Mouse (Mus musculus): ENCODE results near the gene Ppp1r11. TPM values are rescaled to one million over a fixed set of nuclear protein-coding genes. Genes with fewer than 3 reads are reported as not detected.

Gene Ppp1r11
- polyA plus RNA-seq, 1 experiment from 2014 or later: 166 TPM

DNA sequence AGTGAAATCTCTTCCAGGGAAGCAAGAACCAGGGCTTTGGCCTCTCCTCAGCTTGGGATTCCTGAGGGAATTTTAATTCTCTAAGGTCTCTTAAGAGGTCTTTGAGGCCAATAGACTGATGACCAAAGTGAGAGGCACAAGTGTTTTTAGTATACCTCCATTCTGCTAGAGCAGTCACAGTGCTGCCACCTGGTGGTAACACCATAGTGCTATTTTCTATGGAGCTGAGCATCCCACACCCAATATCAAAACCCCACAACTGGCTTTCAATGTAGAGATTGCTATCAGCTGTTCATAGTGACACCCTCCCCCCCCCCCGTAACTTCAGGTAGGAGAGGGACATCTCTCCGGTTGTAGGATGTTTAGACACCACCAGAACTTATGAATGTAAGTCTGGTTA lies 37.4 kb downstream of the Ppp1r11 start:
- WGBS: 12% methylated on average over 2 of the region's 2 CpGs
- no peaks in the 10 kb centered on the region for H3K27me3 ChIP-seq (ENCODE audit: control insufficient read depth, insufficient read depth, low read depth, low read length)
- no peak for ATAC-seq

DNA sequence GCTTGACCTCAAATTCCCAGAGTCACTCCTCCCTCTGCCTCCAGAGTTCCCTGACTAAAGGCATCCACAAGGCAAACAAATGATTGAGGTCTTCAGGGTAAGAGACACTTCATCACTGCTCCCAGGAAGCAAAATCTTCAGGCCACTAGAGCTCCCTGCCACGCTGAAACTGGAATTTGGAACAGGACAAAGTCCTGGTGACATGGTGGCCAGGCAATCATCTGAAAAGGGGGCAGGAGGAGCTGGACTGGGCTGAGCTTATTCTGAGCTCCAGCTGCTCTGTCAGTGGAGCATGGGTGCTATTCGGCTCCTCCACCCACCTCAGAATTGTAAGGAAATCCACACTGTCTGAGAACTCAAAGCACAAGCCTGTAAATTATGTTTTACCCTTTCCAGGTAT lies 39.5 kb downstream of the Ppp1r11 start:
- Histone ChIP-seq H3K4me2 (ENCODE audit: low read length) (no peak overlapping the region), H3K36me3 (ENCODE audit: control insufficient read depth, insufficient read depth, low read length) (no peaks in the 10 kb centered on the region), H3K4me3 (ENCODE audit: low read depth, low read length) (no peak overlapping the region), H3K27me3 (ENCODE audit: control insufficient read depth, insufficient read depth, low read depth, low read length) (no peaks in the 10 kb centered on the region), H3K9ac (ENCODE audit: low read depth, low read length) (no peak overlapping the region), H3K27ac (ENCODE audit: low read length) (no peak overlapping the region), H3K9me3 (replicated peaks; ENCODE audit: control insufficient read depth, low read length, poor library complexity, severe bottlenecking) (no peaks in the 10 kb centered on the region), H3K4me1 (ENCODE audit: control insufficient read depth, insufficient read depth, low read length) (no peaks in the 10 kb centered on the region)
- 65% methylated on average over 2 of the region's 2 CpGs for WGBS
- ATAC-seq: no peak

More for the DNA sequence above, 37.4 kb downstream of the Ppp1r11 start:
- no peak overlapping the region for H3K27ac ChIP-seq (ENCODE audit: low read length)
- H3K9ac ChIP-seq (ENCODE audit: low read depth, low read length): no peak overlapping the region
- H3K9me3 ChIP-seq (replicated peaks; ENCODE audit: control insufficient read depth, low read length, poor library complexity, severe bottlenecking): no peaks in the 10 kb centered on the region
- H3K4me1 ChIP-seq (ENCODE audit: control insufficient read depth, insufficient read depth, low read length): no peaks in the 10 kb centered on the region
- H3K4me3 ChIP-seq (ENCODE audit: low read depth, low read length): no peak overlapping the region
- no peaks in the 10 kb centered on the region for H3K36me3 ChIP-seq (ENCODE audit: control insufficient read depth, insufficient read depth, low read length)
- no peak overlapping the region for H3K4me2 ChIP-seq (ENCODE audit: low read length)

DNA sequence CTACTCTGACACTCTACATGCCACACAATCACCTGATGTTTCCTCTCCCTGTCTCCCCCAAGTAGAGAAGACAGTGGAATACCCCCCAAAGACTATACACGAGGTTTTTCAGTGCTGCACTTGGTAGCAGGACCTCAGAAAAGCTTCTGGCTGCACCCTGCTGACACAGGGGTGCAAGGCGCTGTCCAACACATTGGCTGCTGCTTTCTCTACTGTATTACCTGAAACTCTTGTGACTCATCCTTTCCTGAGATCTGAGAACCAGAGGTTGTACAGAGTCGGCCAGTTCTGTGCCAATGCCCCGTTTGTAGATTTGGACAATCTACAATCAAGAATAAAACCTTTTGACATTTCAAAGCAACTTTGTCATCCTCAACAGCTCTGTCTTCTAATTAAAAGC lies 41.7 kb downstream of the Ppp1r11 start:
- Histone ChIP-seq H3K36me3 (ENCODE audit: control insufficient read depth, insufficient read depth, low read length) (no peaks in the 10 kb centered on the region), H3K4me3 (ENCODE audit: low read depth, low read length) (no peak overlapping the region), H3K9me3 (replicated peaks; ENCODE audit: control insufficient read depth, low read length, poor library complexity, severe bottlenecking) (no peaks in the 10 kb centered on the region), H3K27ac (ENCODE audit: low read length) (no peak overlapping the region), H3K4me1 (ENCODE audit: control insufficient read depth, insufficient read depth, low read length) (no peaks in the 10 kb centered on the region), H3K9ac (ENCODE audit: low read depth, low read length) (no peak overlapping the region), H3K27me3 (ENCODE audit: control insufficient read depth, insufficient read depth, low read depth, low read length) (no peaks in the 10 kb centered on the region), H3K4me2 (ENCODE audit: low read length) (no peak overlapping the region)
- ATAC-seq: no peak
- WGBS: 57% methylated on average over 4 of the region's 4 CpGs

DNA sequence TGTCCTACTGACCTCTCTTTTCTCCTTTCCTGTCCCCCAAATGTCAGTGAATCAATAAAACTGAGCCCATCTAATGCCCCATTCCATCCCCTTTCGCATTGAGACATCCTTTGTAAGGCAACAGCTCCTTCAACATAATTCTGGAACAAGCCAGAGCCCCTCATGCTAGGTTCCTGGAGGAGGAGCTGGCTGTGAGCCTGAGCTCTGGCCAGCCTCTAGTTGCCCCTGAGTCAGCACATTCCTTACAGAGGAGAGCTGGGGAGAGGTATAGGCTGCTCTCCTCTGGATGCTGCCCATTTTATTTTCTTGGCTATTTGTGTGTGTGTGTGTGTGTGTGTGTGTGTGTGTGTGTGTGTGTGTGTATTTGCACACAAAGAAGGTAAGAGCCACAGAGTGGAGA lies 43.3 kb downstream of the Ppp1r11 start:
- H3K9me3 ChIP-seq (replicated peaks; ENCODE audit: control insufficient read depth, low read length, poor library complexity, severe bottlenecking): no peaks in the 10 kb centered on the region
- no peak for ATAC-seq
- no peaks in the 10 kb centered on the region for H3K36me3 ChIP-seq (ENCODE audit: control insufficient read depth, insufficient read depth, low read length)
- no peak overlapping the region for H3K4me2 ChIP-seq (ENCODE audit: low read length)
- no peaks in the 10 kb centered on the region for H3K27me3 ChIP-seq (ENCODE audit: control insufficient read depth, insufficient read depth, low read depth, low read length)
- no peak overlapping the region for H3K9ac ChIP-seq (ENCODE audit: low read depth, low read length)
- WGBS: 68% methylated on average over 1 of the region's 1 CpGs
- no peaks in the 10 kb centered on the region for H3K4me1 ChIP-seq (ENCODE audit: control insufficient read depth, insufficient read depth, low read length)
- H3K4me3 ChIP-seq (ENCODE audit: low read depth, low read length): no peak overlapping the region
- no peak overlapping the region for H3K27ac ChIP-seq (ENCODE audit: low read length)

DNA sequence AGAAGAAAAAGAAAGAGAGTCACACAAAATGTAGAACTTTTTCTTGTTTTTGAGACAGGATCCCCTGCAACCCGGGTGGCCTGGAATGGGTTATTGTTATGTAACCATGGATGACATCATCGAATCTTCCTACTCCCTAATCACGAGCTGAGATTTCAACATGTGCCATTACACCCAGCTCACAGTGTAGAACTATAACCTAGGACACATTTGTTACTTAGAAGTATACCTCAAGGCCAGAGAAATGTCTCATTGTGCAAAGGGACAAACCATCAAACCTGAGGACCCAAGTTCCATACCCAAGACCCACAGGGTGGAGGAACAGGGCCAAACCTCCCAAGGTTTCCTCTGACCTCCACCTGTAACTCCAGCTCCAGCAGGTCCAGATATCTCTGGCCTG lies 47.9 kb downstream of the Ppp1r11 start:
- ATAC-seq: no peak
- no peak overlapping the region for H3K9ac ChIP-seq (ENCODE audit: low read depth, low read length)
- no peaks in the 10 kb centered on the region for H3K27me3 ChIP-seq (ENCODE audit: control insufficient read depth, insufficient read depth, low read depth, low read length)
- no peak overlapping the region for H3K4me2 ChIP-seq (ENCODE audit: low read length)
- no peak overlapping the region for H3K27ac ChIP-seq (ENCODE audit: low read length)
- no peaks in the 10 kb centered on the region for H3K9me3 ChIP-seq (replicated peaks; ENCODE audit: control insufficient read depth, low read length, poor library complexity, severe bottlenecking)
- 77% methylated on average over 3 of the region's 3 CpGs for WGBS
- no peaks in the 10 kb centered on the region for H3K4me1 ChIP-seq (ENCODE audit: control insufficient read depth, insufficient read depth, low read length)
- no peak overlapping the region for H3K4me3 ChIP-seq (ENCODE audit: low read depth, low read length)
- no peaks in the 10 kb centered on the region for H3K36me3 ChIP-seq (ENCODE audit: control insufficient read depth, insufficient read depth, low read length)

DNA sequence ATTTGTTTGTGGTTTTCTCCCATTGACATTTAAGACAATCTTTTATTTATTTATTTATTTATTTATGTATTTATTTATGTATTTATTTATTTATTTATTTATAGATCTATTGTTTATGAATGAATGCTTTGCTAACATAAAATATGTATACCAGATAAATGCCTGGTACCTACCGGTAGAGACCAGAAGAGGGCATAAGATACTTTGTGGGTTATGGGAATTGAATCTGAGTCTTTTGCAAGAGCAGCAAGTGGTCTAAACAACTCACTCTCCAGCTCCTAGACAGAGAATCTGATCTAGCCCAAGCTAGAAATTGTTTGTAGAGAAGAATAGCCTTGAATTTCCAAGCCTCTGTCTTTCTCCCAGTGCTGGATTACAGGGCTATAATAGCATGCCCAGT lies 50.9 kb downstream of the Ppp1r11 start:
- WGBS: 30% methylated on average over 1 of the region's 1 CpGs
- Histone ChIP-seq H3K27me3 (ENCODE audit: control insufficient read depth, insufficient read depth, low read depth, low read length) (no peaks in the 10 kb centered on the region), H3K9ac (ENCODE audit: low read depth, low read length) (no peak overlapping the region), H3K4me1 (ENCODE audit: control insufficient read depth, insufficient read depth, low read length) (no peaks in the 10 kb centered on the region), H3K36me3 (ENCODE audit: control insufficient read depth, insufficient read depth, low read length) (no peaks in the 10 kb centered on the region), H3K27ac (ENCODE audit: low read length) (no peak overlapping the region), H3K9me3 (replicated peaks; ENCODE audit: control insufficient read depth, low read length, poor library complexity, severe bottlenecking) (no peaks in the 10 kb centered on the region), H3K4me2 (ENCODE audit: low read length) (no peak overlapping the region), H3K4me3 (ENCODE audit: low read depth, low read length) (no peak overlapping the region)
- no peak for ATAC-seq

DNA sequence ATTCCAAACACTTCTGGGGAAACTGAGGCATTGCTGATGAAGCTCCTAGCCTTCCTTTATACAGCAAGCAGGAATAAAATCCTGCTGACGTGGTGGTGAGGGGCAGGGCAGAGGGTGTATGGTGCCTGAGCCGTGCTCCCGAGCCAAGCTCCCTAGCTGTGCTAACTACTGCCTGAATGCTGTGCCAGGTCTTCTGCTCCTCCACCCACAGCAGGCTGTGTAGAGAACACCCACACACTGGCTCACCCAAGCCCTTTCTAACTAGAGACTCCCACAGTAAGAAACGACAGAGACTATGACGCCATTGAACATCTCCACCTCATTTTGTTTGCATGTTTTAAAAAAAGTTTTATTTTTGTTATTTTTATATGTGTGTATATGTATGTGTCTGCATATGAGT lies 51.5 kb downstream of the Ppp1r11 start:
- Histone ChIP-seq H3K9ac (ENCODE audit: low read depth, low read length) (no peak overlapping the region), H3K4me1 (ENCODE audit: control insufficient read depth, insufficient read depth, low read length) (no peaks in the 10 kb centered on the region), H3K9me3 (replicated peaks; ENCODE audit: control insufficient read depth, low read length, poor library complexity, severe bottlenecking) (no peaks in the 10 kb centered on the region), H3K27ac (ENCODE audit: low read length) (no peak overlapping the region), H3K36me3 (ENCODE audit: control insufficient read depth, insufficient read depth, low read length) (no peaks in the 10 kb centered on the region), H3K27me3 (ENCODE audit: control insufficient read depth, insufficient read depth, low read depth, low read length) (no peaks in the 10 kb centered on the region), H3K4me3 (ENCODE audit: low read depth, low read length) (no peak overlapping the region), H3K4me2 (ENCODE audit: low read length) (no peak overlapping the region)
- ATAC-seq: no peak
- 92% methylated on average over 5 of the region's 5 CpGs for WGBS

DNA sequence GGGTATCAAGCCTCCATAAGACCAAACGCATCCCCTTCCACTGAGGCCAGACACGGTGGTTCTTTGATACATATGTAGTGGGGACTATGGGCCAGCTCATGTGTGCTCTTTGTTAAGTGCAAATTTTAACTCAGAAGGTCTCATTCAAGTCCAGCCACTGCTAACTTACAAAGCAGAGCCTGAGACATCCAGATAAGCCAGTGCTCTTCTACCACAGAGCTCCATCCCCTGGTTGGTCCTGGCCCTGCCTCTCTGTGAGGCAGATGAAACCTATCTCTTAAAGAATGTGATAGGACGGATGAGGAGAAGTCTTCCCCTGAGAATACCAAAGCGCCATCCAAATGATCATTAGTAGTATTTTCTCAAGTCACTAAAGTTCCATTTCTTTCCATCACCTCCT lies 52.2 kb downstream of the Ppp1r11 start:
- Histone ChIP-seq H3K36me3 (ENCODE audit: control insufficient read depth, insufficient read depth, low read length) (no peaks in the 10 kb centered on the region), H3K4me3 (ENCODE audit: low read depth, low read length) (no peak overlapping the region), H3K27me3 (ENCODE audit: control insufficient read depth, insufficient read depth, low read depth, low read length) (no peaks in the 10 kb centered on the region), H3K27ac (ENCODE audit: low read length) (no peak overlapping the region), H3K4me1 (ENCODE audit: control insufficient read depth, insufficient read depth, low read length) (no peaks in the 10 kb centered on the region), H3K4me2 (ENCODE audit: low read length) (no peak overlapping the region), H3K9ac (ENCODE audit: low read depth, low read length) (no peak overlapping the region), H3K9me3 (replicated peaks; ENCODE audit: control insufficient read depth, low read length, poor library complexity, severe bottlenecking) (no peaks in the 10 kb centered on the region)
- no peak for ATAC-seq
- WGBS: 87% methylated on average over 4 of the region's 4 CpGs
